Mouse (Mus musculus): ENCODE results near the gene Bicc1. TPM values are rescaled to one million over a fixed set of nuclear protein-coding genes. Genes with fewer than 3 reads are reported as not detected.

Bicc1 gene
- total and polyA plus RNA-seq, 2 experiments from 2014 or later, result 4.6 to 5.2 TPM

GRCm38 (mm10) chr10:71023471-71023870, 136.0 kb downstream of the Bicc1 start:
- H3K36me3 ChIP-seq (ENCODE audit: insufficient read depth), result no peaks in the 10 kb centered on the region
- no peak for ATAC-seq
- DNase-seq, result no peak
- H3K4me1 ChIP-seq (ENCODE audit: insufficient read depth), result 0 out of 2 replicates have a peak, but pooled peaks cover 5% of the 10 kb centered on the region
- H3K4me2 ChIP-seq (ENCODE audit: low read depth), result no peak overlapping the region
- no peak for TF ChIP-seq CTCF (IDR thresholded peaks at IDR 0.05; ENCODE audit: low read depth)
- H3K9ac ChIP-seq, result no peak overlapping the region
- H3K27me3 ChIP-seq (ENCODE audit: insufficient read depth, low read length), result no peaks in the 10 kb centered on the region
- no peak overlapping the region for H3K4me3 ChIP-seq (ENCODE audit: low read depth, low read length)
- no peaks in the 10 kb centered on the region for H3K9me3 ChIP-seq (ENCODE audit: low read length)
- WGBS, result 77% methylated on average over 3 of the region's 3 CpGs
- H3K27ac ChIP-seq (ENCODE audit: low read depth, low read length), result no peak overlapping the region

GRCm38 (mm10) chr10:71020459-71020858, 139.0 kb downstream of the Bicc1 start:
- Histone ChIP-seq H3K4me1 (ENCODE audit: insufficient read depth) (no peaks in the 10 kb centered on the region), H3K27ac (ENCODE audit: low read depth, low read length) (no peak overlapping the region), H3K9ac (no peak overlapping the region), H3K4me2 (ENCODE audit: low read depth) (no peak overlapping the region), H3K27me3 (ENCODE audit: insufficient read depth, low read length) (no peaks in the 10 kb centered on the region), H3K36me3 (ENCODE audit: insufficient read depth) (no peaks in the 10 kb centered on the region), H3K9me3 (ENCODE audit: low read length) (no peaks in the 10 kb centered on the region), H3K4me3 (ENCODE audit: low read depth, low read length) (no peak overlapping the region)
- WGBS, result 88% methylated on average over 5 of the region's 5 CpGs
- DNase-seq (no peak), ATAC-seq (no peak)
- no peak for TF ChIP-seq CTCF (IDR thresholded peaks at IDR 0.05; ENCODE audit: low read depth)

- Histone ChIP-seq H3K36me3 (ENCODE audit: insufficient read depth) (no peaks in the 10 kb centered on the region), H3K27me3 (ENCODE audit: insufficient read depth, low read length) (no peaks in the 10 kb centered on the region), H3K4me3 (ENCODE audit: low read depth, low read length) (no peak overlapping the region), H3K4me1 (ENCODE audit: insufficient read depth) (no peaks in the 10 kb centered on the region), H3K4me2 (ENCODE audit: low read depth) (no peak overlapping the region), H3K9ac (no peak overlapping the region), H3K9me3 (ENCODE audit: low read length) (no peaks in the 10 kb centered on the region), H3K27ac (ENCODE audit: low read depth, low read length) (no peak overlapping the region)
- WGBS, result 97% methylated on average over 6 of the region's 6 CpGs
- no peak for DNase-seq
- no peak for ATAC-seq
- no peak for TF ChIP-seq CTCF (IDR thresholded peaks at IDR 0.05; ENCODE audit: low read depth)
Measured at GRCm38 (mm10) chr10:71019836-71020235, 139.7 kb downstream of the Bicc1 start.

GRCm38 (mm10) chr10:71009771-71010496, 149.6 kb downstream of the Bicc1 start:
- Histone ChIP-seq H3K4me3 (ENCODE audit: low read depth, low read length) (no peak overlapping the region), H3K4me2 (ENCODE audit: low read depth) (no peak overlapping the region), H3K4me1 (ENCODE audit: insufficient read depth) (no peaks in the 10 kb centered on the region), H3K27ac (ENCODE audit: low read depth, low read length) (no peak overlapping the region), H3K9me3 (ENCODE audit: low read length) (no peaks in the 10 kb centered on the region), H3K9ac (no peak overlapping the region), H3K27me3 (ENCODE audit: insufficient read depth, low read length) (no peaks in the 10 kb centered on the region), H3K36me3 (ENCODE audit: insufficient read depth) (no peaks in the 10 kb centered on the region)
- 94% methylated on average over 19 of the region's 19 CpGs for WGBS
- TF ChIP-seq CTCF (IDR thresholded peaks at IDR 0.05; ENCODE audit: low read depth), result no peak
- DNase-seq (no peak), ATAC-seq (no peak)

- H3K4me3 ChIP-seq (ENCODE audit: low read depth, low read length), result no peak overlapping the region
- H3K9me3 ChIP-seq (ENCODE audit: low read length), result no peaks in the 10 kb centered on the region
- no peak for TF ChIP-seq CTCF (IDR thresholded peaks at IDR 0.05; ENCODE audit: low read depth)
- no peak overlapping the region for H3K27ac ChIP-seq (ENCODE audit: low read depth, low read length)
- ATAC-seq (no peak), DNase-seq (no peak)
- no peaks in the 10 kb centered on the region for H3K27me3 ChIP-seq (ENCODE audit: insufficient read depth, low read length)
- no peak overlapping the region for H3K4me2 ChIP-seq (ENCODE audit: low read depth)
- no peaks in the 10 kb centered on the region for H3K4me1 ChIP-seq (ENCODE audit: insufficient read depth)
- H3K9ac ChIP-seq, result no peak overlapping the region
- no peaks in the 10 kb centered on the region for H3K36me3 ChIP-seq (ENCODE audit: insufficient read depth)
- WGBS, result 94% methylated on average over 11 of the region's 11 CpGs
Measured at GRCm38 (mm10) chr10:71008721-71009120, 150.8 kb downstream of the Bicc1 start.

GRCm38 (mm10) chr10:71007956-71008355, 151.5 kb downstream of the Bicc1 start:
- ATAC-seq (no peak), DNase-seq (no peak)
- H3K9me3 ChIP-seq (ENCODE audit: low read length), result no peaks in the 10 kb centered on the region
- WGBS, result 71% methylated on average over 9 of the region's 9 CpGs
- H3K9ac ChIP-seq, result no peak overlapping the region
- no peaks in the 10 kb centered on the region for H3K36me3 ChIP-seq (ENCODE audit: insufficient read depth)
- no peak for TF ChIP-seq CTCF (IDR thresholded peaks at IDR 0.05; ENCODE audit: low read depth)
- no peak overlapping the region for H3K4me3 ChIP-seq (ENCODE audit: low read depth, low read length)
- no peak overlapping the region for H3K4me2 ChIP-seq (ENCODE audit: low read depth)
- no peak overlapping the region for H3K27ac ChIP-seq (ENCODE audit: low read depth, low read length)
- no peaks in the 10 kb centered on the region for H3K4me1 ChIP-seq (ENCODE audit: insufficient read depth)
- no peaks in the 10 kb centered on the region for H3K27me3 ChIP-seq (ENCODE audit: insufficient read depth, low read length)

GRCm38 (mm10) chr10:71007516-71007915, 152.0 kb downstream of the Bicc1 start:
- no peaks in the 10 kb centered on the region for H3K36me3 ChIP-seq (ENCODE audit: insufficient read depth)
- no peak for TF ChIP-seq CTCF (IDR thresholded peaks at IDR 0.05; ENCODE audit: low read depth)
- 89% methylated on average over 5 of the region's 5 CpGs for WGBS

More at GRCm38 (mm10) chr10:71007516-71007915, 152.0 kb downstream of the Bicc1 start:
- H3K4me1 ChIP-seq (ENCODE audit: insufficient read depth), result no peaks in the 10 kb centered on the region
- no peaks in the 10 kb centered on the region for H3K27me3 ChIP-seq (ENCODE audit: insufficient read depth, low read length)
- no peak overlapping the region for H3K4me3 ChIP-seq (ENCODE audit: low read depth, low read length)
- H3K9ac ChIP-seq, result no peak overlapping the region
- no peak overlapping the region for H3K4me2 ChIP-seq (ENCODE audit: low read depth)
- no peak overlapping the region for H3K27ac ChIP-seq (ENCODE audit: low read depth, low read length)
- DNase-seq (no peak), ATAC-seq (no peak)
- H3K9me3 ChIP-seq (ENCODE audit: low read length), result no peaks in the 10 kb centered on the region
